Mouse (Mus musculus): ENCODE results near the gene Nhsl1.

DNA sequence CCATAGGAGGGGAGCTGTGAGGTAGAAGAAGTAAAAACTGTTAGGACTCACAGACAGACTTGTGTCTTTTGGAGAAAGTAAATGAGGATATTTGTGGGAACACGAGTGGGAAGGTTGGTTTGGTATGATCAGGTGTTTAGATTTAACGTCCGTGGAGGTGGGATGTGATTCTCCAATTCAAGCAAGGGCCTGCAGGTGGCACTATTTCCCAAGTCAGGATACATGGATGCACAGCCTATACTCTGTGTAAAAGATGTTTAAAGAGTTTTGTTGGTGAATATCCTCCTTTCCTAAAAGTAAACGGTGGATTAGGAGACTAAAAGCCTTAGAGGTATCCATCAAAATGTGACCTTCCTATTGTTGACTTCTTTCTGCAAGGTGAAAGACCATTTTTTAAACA, 244.2 kb downstream of the Nhsl1 start:
- peak; percentile 69 for TF ChIP-seq CTCF (IDR thresholded peaks at IDR 0.05; ENCODE audit: borderline replicate concordance, insufficient read depth, low read depth, low read length)
- no peak for TF ChIP-seq POLR2A (IDR thresholded peaks at IDR 0.05; ENCODE audit: borderline replicate concordance, insufficient read depth, low read length)

Measured in cerebellum, adult 2 months (tissue).